Mouse (Mus musculus): ENCODE measurements around the gene Muc5b.

- TF ChIP-seq CTCF (IDR thresholded peaks at IDR 0.05; ENCODE audit: control insufficient read depth, insufficient read depth, insufficient replicate concordance, low read depth, low read length): no peak
- no peak for TF ChIP-seq POLR2A (IDR thresholded peaks at IDR 0.05; ENCODE audit: control insufficient read depth, low read depth, low read length)
Observed at GRCm38 (mm10) chr7:141805384-141805783, 33.5 kb upstream of the Muc5b start.

All from testis, adult 2 months (tissue).